Mouse (Mus musculus) cerebellum, adult 2 months (tissue): ENCODE measurements around the gene B3gat3.

Experiments used
- CTCF ChIP-seq: fragments of 200-500 bp; IDR thresholded peaks from 2 replicates; pipeline ENCODE4 v1.5.1; 2011; ENCODE audit warnings: low read depth, mild to moderate bottlenecking, control low read depth, low read length, moderate library complexity, borderline replicate concordance; ENCODE audit not compliant: insufficient read depth
- POLR2A ChIP-seq: fragments of 200-500 bp; IDR thresholded peaks from 2 replicates; pipeline ENCODE4 v1.6.1; 2011; ENCODE audit warnings: low read length, control low read depth, borderline replicate concordance; ENCODE audit not compliant: insufficient read depth

DNA sequence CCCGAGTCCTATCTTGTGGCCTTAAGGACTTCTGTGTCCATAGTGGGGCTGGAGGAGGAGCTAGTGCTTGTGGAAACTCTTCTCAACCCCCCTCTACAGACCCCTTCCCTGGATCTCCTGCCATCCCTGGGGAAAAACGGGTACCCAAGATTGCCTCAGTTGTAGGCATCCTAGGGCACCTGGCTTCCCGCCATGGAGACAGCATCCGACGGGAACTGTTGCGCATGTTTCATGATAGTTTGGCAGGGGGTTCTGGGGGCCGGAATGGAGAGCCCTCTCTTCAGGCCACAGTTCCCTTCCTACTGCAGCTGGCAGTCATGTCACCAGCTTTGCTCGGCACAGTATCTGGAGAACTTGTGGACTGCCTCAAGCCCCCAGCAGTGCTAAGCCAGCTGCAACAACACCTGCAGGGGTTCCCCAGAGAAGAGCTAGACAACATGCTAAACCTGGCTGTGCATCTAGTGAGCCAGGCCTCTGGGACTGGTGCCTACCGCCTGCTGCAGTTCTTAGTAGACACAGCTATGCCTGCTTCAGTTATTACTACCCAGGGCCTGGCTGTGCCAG is 24.7 kb upstream of the B3gat3 start:
- TF ChIP-seq CTCF (no peak), POLR2A (no peak)
